Mouse (Mus musculus) left cerebral cortex, adult 2 months (tissue): ENCODE results near the gene Syngr2. TPM values are rescaled to one million over a fixed set of nuclear protein-coding genes. Genes with fewer than 3 reads are reported as not detected.
A peak's percentile ranks its signal among the peaks of the same experiment; 100 is the strongest.

Experiments used
- DNase-seq, 2 experiments: peaks; one replicate each; pipeline ENCODE4 v3.0.0; 2021 to 2022; ENCODE audit warnings: low spot score in 2 of 2, mixed read lengths in 1 of 2; ENCODE audit errors: extremely low spot score in 1 of 2
- H3K27ac ChIP-seq: fragments of 200-600 bp; 2 replicates; pipeline ENCODE4 v1.8.1; 2022
- H3K4me3 ChIP-seq: fragments of 200-600 bp; 2 replicates; pipeline ENCODE4 v1.8.1; 2022
- CTCF ChIP-seq: fragments of 200-600 bp; IDR thresholded peaks from 2 replicates; pipeline ENCODE4 v1.8.1; 2022; ENCODE audit warnings: antibody characterized with exemption, mild to moderate bottlenecking, moderate library complexity
- intact Hi-C: fragments of 180-260 bp; cut with DNase I; formaldehyde crosslinking; loops from one replicate; pipeline ENCODE4 v1.15.1; 2025
- total RNA-seq, 2 experiments: library from RNA; stranded (reverse); gene quantifications; 2 replicates each; pipeline ENCODE4 v1.2.3; 2021

Gene Syngr2
- total RNA-seq, 2 experiments from 2014 or later = 8.7 to 11.1 TPM

DNA sequence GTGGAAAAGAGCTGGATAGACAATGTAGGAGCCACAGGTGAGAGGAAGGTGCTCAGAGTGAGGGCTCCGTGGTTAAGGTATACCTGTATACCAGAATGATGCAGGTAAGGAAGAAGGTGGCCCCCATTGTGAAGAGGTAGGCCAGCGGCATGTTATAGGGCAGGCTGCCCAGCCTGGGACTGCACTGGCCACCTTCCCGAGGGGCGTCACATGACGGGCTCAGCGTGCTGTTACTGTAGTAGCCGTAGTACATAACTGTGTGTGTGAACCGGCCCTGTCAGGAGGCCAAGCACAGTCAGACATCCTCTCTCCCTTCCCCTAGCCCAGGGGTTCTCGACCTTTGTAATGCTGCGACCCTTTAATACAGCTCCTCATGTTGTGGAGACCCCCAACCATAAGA, 34.5 kb upstream of the Syngr2 start:
- TF ChIP-seq CTCF = no peak
- Histone ChIP-seq H3K27ac (no peak overlapping the region), H3K4me3 (no peak overlapping the region)
- no peak for DNase-seq
- intact Hi-C loops = no loop called here

DNA sequence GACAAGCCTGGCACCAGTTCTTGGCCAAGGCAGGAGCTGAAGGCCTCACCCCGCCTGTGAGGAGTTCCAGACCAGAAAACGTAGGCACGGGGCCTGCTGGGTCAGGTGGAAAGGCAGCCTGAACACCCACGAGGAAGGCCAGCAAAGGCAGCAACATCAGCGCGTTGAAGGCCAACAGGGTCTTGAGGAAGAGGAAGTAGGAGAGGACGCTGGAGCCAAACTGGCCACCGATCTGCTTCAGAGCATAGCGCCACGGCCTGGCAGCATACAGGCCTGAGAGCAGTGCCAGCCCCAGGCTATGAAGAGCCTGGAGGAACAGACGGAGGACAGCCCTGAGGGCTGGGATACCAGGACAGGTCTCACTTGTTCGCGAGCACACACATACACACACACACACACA, 33.9 kb upstream of the Syngr2 start:
- no peak overlapping the region for H3K4me3 ChIP-seq
- H3K27ac ChIP-seq = no peak overlapping the region
- no peak for DNase-seq
- no peak for TF ChIP-seq CTCF
- intact Hi-C loops = no loop called here

DNA sequence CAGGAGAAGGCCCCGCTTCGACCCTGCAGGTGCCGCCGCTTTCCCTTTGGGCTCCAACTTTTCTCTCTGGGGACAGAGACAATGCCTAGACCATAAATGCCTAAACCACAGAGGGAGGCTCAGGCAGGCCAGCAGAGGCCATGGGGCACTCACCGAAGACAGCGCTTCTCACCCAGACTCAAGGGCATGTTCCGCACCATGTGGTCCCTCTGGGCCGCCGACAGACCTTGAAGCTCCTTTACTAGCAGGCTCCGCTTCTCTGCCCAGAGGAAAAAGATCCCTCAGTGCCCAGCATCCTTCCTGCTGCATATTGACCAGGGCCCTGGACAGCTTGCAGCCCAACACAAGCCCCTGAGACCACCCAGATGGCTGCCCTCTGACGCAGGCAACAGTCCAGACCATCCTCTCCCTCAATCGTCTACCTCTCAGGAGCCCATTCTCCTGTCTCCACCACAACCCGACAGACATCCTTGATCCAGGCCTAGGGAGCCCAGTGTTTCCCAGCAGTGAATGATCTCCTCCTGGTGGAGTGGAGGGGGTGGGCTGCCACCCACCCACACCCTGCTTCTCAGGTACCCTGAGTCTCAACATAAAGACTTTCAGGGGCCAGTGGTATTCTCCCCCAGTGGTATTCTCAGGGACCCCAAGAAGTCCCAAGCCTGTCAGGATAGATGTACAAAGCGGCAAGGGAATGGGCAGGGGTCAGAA, 33.2 kb upstream of the Syngr2 start:
- no peak for TF ChIP-seq CTCF
- H3K27ac ChIP-seq = no peak overlapping the region
- no peak overlapping the region for H3K4me3 ChIP-seq
- intact Hi-C loops = no loop called here
- DNase-seq = no peak

DNA sequence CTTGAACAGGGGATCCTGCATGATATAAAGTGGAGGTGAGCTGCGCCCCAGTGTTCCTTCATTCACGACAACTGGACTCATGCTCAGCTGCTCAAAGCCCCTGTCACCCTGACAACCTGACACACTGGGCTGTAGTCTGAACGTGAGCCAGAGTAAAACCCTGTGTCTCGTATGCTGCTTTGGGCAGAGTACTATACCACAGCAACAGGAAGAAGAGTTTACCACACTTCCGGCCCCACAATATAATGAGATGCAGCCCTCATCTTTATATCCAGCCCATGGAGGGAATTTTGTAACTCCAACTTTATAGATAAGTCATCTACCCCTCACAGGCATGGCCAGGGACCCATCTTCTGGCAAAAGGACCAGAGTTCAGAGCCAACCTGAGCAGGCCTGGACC, 32.4 kb upstream of the Syngr2 start:
- intact Hi-C loops = no loop called here
- DNase-seq = no peak

DNA sequence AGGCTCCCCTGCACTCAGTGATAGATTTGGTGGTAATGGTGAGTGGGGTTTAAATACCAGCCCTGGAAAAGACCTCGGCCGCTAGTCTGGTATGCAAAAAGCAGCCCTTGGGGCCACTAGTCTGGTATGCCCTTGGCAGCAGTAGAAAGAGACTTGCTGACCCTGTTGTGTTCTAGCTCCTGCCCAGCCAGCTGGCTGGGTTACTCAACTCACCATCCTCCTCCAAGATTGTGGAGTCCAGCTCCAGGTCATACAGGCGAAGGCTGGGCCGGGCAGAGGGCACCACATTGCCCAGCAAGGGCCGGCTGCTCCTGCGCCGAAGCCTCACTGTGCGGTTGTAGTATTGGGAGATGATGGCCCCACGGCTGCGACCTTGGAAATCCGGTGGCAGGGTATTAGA, 31.4 kb upstream of the Syngr2 start:
- Histone ChIP-seq H3K27ac (no peak overlapping the region), H3K4me3 (no peak overlapping the region)
- intact Hi-C loops = no loop called here
- TF ChIP-seq CTCF = no peak
- DNase-seq = no peak

More for the DNA sequence above, 32.4 kb upstream of the Syngr2 start:
- Histone ChIP-seq H3K27ac (no peak overlapping the region), H3K4me3 (no peak overlapping the region)
- no peak for TF ChIP-seq CTCF

DNA sequence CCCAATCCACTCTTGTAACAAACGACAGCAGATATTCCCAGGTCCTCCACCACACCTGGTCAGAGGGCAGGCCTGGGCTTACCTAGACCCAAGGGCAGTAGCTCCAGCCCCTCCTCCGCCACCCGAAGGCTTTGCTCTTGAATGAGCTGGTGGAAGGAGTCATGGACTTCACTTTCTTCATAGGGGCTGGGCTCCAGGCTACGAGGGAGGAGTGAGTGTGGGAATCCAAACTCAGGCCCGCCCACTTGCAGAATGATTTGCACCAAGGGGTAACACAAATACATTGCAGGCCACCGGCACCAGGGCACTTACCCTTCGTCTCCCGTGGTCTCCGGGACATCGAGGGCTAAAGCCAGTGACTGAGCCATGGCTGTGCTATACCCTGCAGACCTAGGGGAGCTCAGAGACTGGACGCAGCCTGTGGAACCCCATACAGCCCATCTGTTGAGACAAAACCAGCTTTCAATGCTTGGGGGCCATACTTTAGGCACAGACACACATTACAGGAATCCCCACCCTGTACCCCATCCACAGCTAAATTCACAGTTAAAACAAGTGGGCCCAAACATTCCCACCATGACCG, 30.5 kb upstream of the Syngr2 start:
- Histone ChIP-seq H3K27ac (peak overlapping the region; percentile 85), H3K4me3 (no peak overlapping the region)
- no peak for TF ChIP-seq CTCF
- intact Hi-C loops = no loop called here
- no peak for DNase-seq

DNA sequence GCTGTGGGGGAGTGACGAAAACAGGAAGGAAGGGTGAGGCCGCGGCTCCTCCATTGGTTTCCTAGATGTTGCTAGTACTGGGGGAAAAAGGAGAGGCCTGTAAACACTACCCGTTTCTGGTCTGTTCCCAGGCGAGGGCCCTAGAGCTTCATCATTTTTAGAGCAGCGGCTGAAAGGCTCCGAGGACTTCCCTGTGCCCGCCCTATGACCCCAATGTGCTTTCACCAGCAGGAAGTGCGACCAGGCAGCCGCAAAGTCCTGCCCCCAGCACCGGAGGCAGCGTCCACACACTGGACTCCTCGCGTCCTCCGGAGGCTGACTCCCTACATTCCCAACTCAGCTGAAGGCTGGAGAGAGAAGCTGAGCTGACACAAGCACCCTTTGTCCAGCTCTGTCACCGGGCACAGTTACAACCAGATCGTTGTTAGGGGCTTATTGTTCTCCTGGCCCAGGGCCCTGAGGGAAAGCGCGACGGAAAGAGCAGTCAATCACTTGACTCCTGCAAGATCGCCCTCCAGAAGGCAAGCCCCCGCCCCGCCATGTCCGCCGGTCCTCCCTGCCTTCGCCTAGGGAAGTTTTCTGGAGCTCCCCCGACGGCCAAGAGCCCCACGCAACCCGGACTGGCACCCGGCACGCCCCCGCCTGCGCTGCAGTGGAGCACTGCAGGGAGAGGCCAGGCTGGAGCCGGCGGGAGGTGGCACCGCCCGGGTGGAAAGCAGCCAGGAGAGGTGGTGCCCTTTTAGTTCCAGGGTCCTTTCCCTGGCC, 29.9 kb upstream of the Syngr2 start:
- TF ChIP-seq CTCF = no peak
- H3K27ac ChIP-seq = peak overlapping the region; percentile 85
- DNase-seq = no peak
- H3K4me3 ChIP-seq = peak overlapping the region; percentile 44
- intact Hi-C loops = no loop called here

DNA sequence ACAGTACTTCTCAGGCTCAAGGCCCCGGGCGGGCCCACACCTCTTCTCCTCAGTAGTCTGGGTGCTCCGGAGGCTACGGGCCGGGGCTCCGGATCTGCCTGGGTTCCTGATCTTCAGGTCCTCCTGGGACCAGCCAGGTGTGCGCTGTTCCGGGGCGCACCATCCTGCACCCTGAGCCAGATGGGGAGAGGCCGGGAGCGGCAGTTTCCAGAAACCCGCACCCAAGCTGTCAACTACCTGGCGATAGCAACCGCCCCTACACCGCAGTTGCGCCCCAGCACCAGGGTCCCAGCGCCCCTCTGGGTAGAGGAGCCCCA, 29.3 kb upstream of the Syngr2 start:
- H3K4me3 ChIP-seq = peak overlapping the region; percentile 44
- no peak for TF ChIP-seq CTCF
- intact Hi-C loops = no loop called here
- DNase-seq = no peak
- H3K27ac ChIP-seq = peak overlapping the region; percentile 85

DNA sequence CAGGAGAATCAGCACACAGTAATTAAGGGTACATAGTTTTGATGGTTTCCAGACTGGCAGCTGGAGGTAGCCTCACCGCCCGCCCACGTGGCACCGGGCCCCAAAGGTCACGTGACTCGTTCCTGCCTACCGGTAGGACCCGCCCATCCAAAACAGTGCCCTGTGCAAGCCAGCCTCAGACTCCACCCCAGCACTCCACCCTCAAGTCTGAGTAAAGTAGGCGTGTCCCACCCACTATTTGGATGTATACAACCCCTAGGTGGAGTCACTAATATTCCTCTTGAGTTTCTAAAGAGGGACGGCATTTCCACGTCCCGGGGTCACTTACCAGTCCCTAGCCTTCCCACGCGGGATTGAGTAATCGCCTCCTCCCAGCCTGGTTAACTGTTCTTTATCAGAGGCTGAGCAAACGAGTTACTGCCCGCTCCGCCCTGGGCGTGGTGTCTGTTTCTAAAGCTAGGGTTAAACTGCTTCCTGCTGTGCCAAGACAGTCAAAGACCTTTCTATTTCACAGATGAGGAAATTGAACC, 28.8 kb upstream of the Syngr2 start:
- intact Hi-C loops = no loop called here
- no peak; the same call in 1 of the 2 replicates for TF ChIP-seq CTCF
- Histone ChIP-seq H3K27ac (peak overlapping the region; percentile 85), H3K4me3 (peak overlapping the region; percentile 44)
- no peak for DNase-seq

DNA sequence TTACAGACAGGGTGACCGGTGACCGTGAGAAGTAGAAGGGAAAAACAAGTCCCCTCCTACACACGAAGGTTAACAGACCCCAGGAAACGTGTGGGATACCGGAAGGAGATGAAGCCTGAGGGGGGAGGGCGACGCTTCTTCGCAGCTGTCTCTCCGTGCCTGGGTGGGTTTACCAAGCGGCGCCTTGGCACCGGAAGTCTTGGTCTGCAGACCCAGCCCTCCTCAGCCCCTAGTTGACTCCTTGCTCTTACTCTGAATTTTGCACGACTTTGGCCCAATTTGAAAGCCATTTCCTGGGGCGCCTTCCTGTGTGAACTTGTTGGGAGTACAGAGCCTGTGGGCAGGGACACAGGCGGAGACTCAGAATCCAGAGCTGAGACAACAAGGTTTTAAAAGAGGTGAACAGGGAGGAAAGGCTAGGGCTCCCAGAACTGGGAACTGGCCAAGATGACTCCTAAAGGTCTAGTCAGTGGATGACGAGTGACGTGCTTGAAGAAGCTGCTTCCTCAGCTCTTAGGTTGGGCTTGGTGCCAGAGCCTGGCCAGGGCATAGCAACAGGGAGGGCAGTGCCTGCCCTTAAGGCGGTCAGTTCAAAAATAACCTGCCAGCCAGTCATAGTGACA, 28.2 kb upstream of the Syngr2 start:
- TF ChIP-seq CTCF = no peak
- Histone ChIP-seq H3K4me3 (no peak overlapping the region), H3K27ac (no peak overlapping the region; the same call in 1 of the 2 replicates)
- DNase-seq = no peak
- intact Hi-C loops = no loop called here

DNA sequence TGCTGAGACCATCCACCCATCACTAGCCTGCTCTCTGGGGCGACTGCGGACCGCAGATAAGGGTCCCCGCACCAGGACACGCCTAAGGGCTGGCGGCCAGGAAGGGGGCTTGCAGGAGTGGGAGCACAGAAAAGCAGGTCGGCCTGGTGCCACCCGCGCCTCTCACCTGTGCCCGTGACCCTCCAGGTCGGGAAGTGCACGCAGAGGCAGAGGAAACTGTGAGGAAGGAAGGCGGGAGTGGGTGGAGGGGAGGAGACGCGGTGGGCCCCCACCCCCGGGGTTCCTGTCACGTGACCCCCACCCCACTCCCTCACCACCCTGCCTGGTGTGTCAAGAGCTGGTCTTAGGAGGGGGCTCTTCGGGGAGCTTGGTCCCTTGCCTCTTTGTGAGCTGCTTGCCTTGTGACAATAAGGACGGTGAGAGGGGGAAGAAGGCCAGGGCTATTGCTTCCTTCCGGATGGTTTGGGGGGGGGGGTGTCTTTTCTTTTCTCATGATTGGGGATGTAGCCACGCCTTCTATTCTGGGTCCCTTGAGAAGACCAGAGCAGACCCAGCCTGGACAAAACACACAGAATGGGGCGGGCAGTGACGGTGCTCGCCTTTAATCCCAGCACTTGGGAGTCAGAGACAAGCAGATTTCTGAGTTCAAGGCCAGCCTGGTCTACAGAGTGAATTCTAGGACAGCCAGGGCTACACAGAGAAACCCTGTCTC, 27.3 kb upstream of the Syngr2 start, which contains the start of the genes Tmc8 and Tmc6:
Gene Tmc8 (plus strand): TSS at position 84 of the 712 bp plus-strand sequence.
Gene Tmc6 (minus strand): TSS at position 206 of the 712 bp plus-strand sequence.
- peak within 1 kb of the TSS; percentile 21; the same call in 1 of the 2 replicates for H3K27ac ChIP-seq
- TF ChIP-seq CTCF = no peak
- intact Hi-C loops = no loop called here
- no peak for DNase-seq
- H3K4me3 ChIP-seq = peak within 1 kb of the TSS; percentile 20
